In the genomic region with DNA sequence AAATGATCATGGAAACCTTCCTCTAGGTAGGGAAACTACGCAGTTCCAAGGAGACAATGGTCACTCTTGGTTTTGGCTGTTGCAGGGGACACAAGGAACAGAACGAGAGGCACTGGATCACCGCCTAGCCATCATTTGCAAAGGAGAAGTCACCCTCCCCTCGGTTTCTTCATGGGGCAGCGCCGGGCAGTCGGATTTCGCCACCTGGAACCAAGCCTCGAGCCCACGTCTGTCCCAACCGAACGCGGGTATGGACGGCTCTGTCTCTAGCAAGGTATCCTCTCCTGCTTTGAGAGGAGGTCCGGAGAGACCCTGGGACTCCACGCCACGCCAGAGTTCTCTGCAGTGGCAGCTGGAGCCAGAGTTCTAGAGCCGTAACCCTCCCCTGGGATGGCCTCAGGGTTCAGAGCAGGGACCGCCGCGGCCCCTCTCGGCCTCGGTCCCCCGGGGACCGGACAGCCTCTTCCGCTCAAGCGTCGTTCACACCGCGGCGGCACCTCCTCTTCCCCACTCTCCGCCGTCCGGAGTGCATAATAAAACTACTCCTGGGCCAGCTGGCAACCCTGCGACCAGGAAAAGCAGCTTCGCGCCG, we compare ENCODE assay signal across 8 mouse cellular contexts. TPM values are rescaled to one million over a fixed set of nuclear protein-coding genes. Genes with fewer than 3 reads are reported as not detected.
DNase-seq lines count a peak whose midpoint lies in the region; ATAC-seq and TF ChIP-seq lines count a peak whose summit lies in the region.

No protein-coding gene starts in this region.

- peak overlapping the region; percentile 94 for H3K27ac ChIP-seq in layer of hippocampus, adult 2 months
- peak overlapping the region; percentile 94 for H3K27ac ChIP-seq in brown adipose tissue, adult 24 weeks (replicated peaks; ENCODE audit: low read depth, low read length)
- peak overlapping the region; percentile 90 for H3K27ac ChIP-seq in hindbrain, embryonic 14.5 days

- peak in 1 of 2 experiments; percentile 21 for DNase-seq in layer of hippocampus, adult 2 months (ENCODE audit: low spot score in 2 of 2)
- no peak for DNase-seq in layer of hippocampus, adult 9-10 months (ENCODE audit: low spot score)
- DNase-seq in hindbrain, embryonic 14.5 days (ENCODE audit: low spot score): no peak
- DNase-seq in cerebellum, adult 9-11 months: no peak
- no peak for DNase-seq in gastrocnemius, postnatal 14 days
- DNase-seq in adrenal gland, adult 18-20 months (ENCODE audit: low spot score in 2 of 2): no peak

- H3K4me2 ChIP-seq in hindbrain, embryonic 14.5 days (replicated peaks): peak overlapping the region; percentile 82

- ATAC-seq in hindbrain, embryonic 14.5 days (ENCODE audit: low FRiP score): peak; percentile 41

- no peaks in the 10 kb centered on the region for H3K27me3 ChIP-seq in hindbrain, embryonic 14.5 days (ENCODE audit: control insufficient read depth, insufficient read depth, low read length)
- no peaks in the 10 kb centered on the region for H3K27me3 ChIP-seq in megakaryocyte, embryonic 14.5 days (replicated peaks)

- no peaks in the 10 kb centered on the region for H3K9me3 ChIP-seq in hindbrain, embryonic 14.5 days (ENCODE audit: control insufficient read depth, low read length)
- no peaks in the 10 kb centered on the region for H3K9me3 ChIP-seq in megakaryocyte, embryonic 14.5 days

- no peaks in the 10 kb centered on the region; the same call in 1 of the 2 replicates for H3K4me1 ChIP-seq in brown adipose tissue, adult 24 weeks (ENCODE audit: control insufficient read depth, insufficient read depth, insufficient read length, low read length)
- peaks cover 35% of the 10 kb centered on the region for H3K4me1 ChIP-seq in hindbrain, embryonic 14.5 days (replicated peaks; ENCODE audit: control insufficient read depth, insufficient read depth, low read length)
- peaks cover 39% of the 10 kb centered on the region for H3K4me1 ChIP-seq in megakaryocyte, embryonic 14.5 days

- peaks cover 52% of the 10 kb centered on the region for H3K36me3 ChIP-seq in hindbrain, embryonic 14.5 days (replicated peaks; ENCODE audit: control insufficient read depth, insufficient read depth)
- H3K36me3 ChIP-seq in megakaryocyte, embryonic 14.5 days (replicated peaks; ENCODE audit: low read length): peaks cover 59% of the 10 kb centered on the region

- intact Hi-C loops in gastrocnemius, postnatal 14 days (cut with DNase I; ENCODE audit: low total_unique reads): no loop called here

- peak overlapping the region; percentile 94 for H3K9ac ChIP-seq in hindbrain, embryonic 14.5 days

- WGBS in hindbrain, embryonic 14.5 days: under 1% methylated on average over 38 of the region's 38 CpGs

- peak overlapping the region; percentile 82 for H3K4me3 ChIP-seq in layer of hippocampus, adult 2 months
- peak overlapping the region; percentile 83 for H3K4me3 ChIP-seq in brown adipose tissue, adult 24 weeks (ENCODE audit: insufficient read depth, low read depth, low read length)
- peak overlapping the region; percentile 95 for H3K4me3 ChIP-seq in hindbrain, embryonic 14.5 days (replicated peaks; ENCODE audit: low read length)
- peak overlapping the region; percentile 99 for H3K4me3 ChIP-seq in megakaryocyte, embryonic 14.5 days (replicated peaks)

- TF ChIP-seq CTCF in layer of hippocampus, adult 2 months (conservative IDR thresholded peaks at IDR 0.05): no peak

RNA-seq across cellular contexts. Expression of a gene that starts 0.4 kb away (rescaled TPM):
- total RNA-seq in layer of hippocampus, adult 2 months (2021): 100 to 1,000 TPM; 144 TPM
- polyA plus RNA-seq in brown adipose tissue, adult 24 weeks (2012; ENCODE audit: insufficient read depth, insufficient read length, missing spikeins): 45.6 and 46.5 TPM in 2 replicates
- polyA plus RNA-seq in hindbrain, embryonic 14.5 days (2014; fragmentation: Nextera tagmentation; extraction: Ambion mirVana): 120 and 144 TPM in 2 replicates
- polyA plus RNA-seq in megakaryocyte, embryonic 14.5 days (2012; ENCODE audit: insufficient read depth, low replicate concordance): 4.3 and 10.9 TPM in 2 replicates
- 10 to 100 TPM; 35.6 to 37.2 TPM for total RNA-seq in gastrocnemius, postnatal 14 days (2021)
- 10 to 100 TPM; 88.1 to 99.2 TPM for total RNA-seq in adrenal gland, adult 18-20 months (2021)

RNA-seq across cellular contexts. Expression of a gene that starts 0.6 kb away (rescaled TPM):
- 10 to 100 TPM; 43.6 to 44.2 TPM for total RNA-seq in layer of hippocampus, adult 2 months (2021)
- polyA plus RNA-seq in brown adipose tissue, adult 24 weeks (2012; ENCODE audit: insufficient read depth, insufficient read length, missing spikeins): 8.3 and 9.3 TPM in 2 replicates
- polyA plus RNA-seq in hindbrain, embryonic 14.5 days (2014; fragmentation: Nextera tagmentation; extraction: Ambion mirVana): 14.4 and 14.9 TPM in 2 replicates
- polyA plus RNA-seq in megakaryocyte, embryonic 14.5 days (2012; ENCODE audit: insufficient read depth, low replicate concordance): 8.9 and 11.3 TPM in 2 replicates
- 10 to 100 TPM; 21.2 to 25.5 TPM for total RNA-seq in gastrocnemius, postnatal 14 days (2021)
- total RNA-seq in adrenal gland, adult 18-20 months (2021): 10 to 100 TPM; 30.5 to 37.4 TPM

RNA-seq across cellular contexts. Expression of a gene that starts 35.9 kb away (rescaled TPM):
- 100 to 1,000 TPM; 394 to 420 TPM for total RNA-seq in layer of hippocampus, adult 2 months (2021)
- 26.5 and 29.3 TPM in 2 replicates for polyA plus RNA-seq in brown adipose tissue, adult 24 weeks (2012; ENCODE audit: insufficient read depth, insufficient read length, missing spikeins)
- 147 and 154 TPM in 2 replicates for polyA plus RNA-seq in hindbrain, embryonic 14.5 days (2014; fragmentation: Nextera tagmentation; extraction: Ambion mirVana)
- 34.2 and 52.7 TPM in 2 replicates for polyA plus RNA-seq in megakaryocyte, embryonic 14.5 days (2012; ENCODE audit: insufficient read depth, low replicate concordance)
- total RNA-seq in gastrocnemius, postnatal 14 days (2021): 10 to 100 TPM; 11.1 to 11.3 TPM
- 10 to 100 TPM; 20.7 to 28.3 TPM for total RNA-seq in adrenal gland, adult 18-20 months (2021)

RNA-seq across cellular contexts. Expression of a gene that starts 42.2 kb away (rescaled TPM):
- not detected for total RNA-seq in layer of hippocampus, adult 2 months (2021)
- not detected in 2 replicates for polyA plus RNA-seq in brown adipose tissue, adult 24 weeks (2012; ENCODE audit: insufficient read depth, insufficient read length, missing spikeins)
- 4.2 and 4.7 TPM in 2 replicates for polyA plus RNA-seq in hindbrain, embryonic 14.5 days (2014; fragmentation: Nextera tagmentation; extraction: Ambion mirVana)
- not detected in 2 replicates for polyA plus RNA-seq in megakaryocyte, embryonic 14.5 days (2012; ENCODE audit: insufficient read depth, low replicate concordance)
- not detected for total RNA-seq in gastrocnemius, postnatal 14 days (2021)
- not detected for total RNA-seq in adrenal gland, adult 18-20 months (2021)

RNA-seq across cellular contexts. Expression of a gene that starts 51.6 kb away (rescaled TPM):
- not detected for total RNA-seq in layer of hippocampus, adult 2 months (2021)
- polyA plus RNA-seq in brown adipose tissue, adult 24 weeks (2012; ENCODE audit: insufficient read depth, insufficient read length, missing spikeins): not detected in 2 replicates
- not detected in 2 replicates for polyA plus RNA-seq in hindbrain, embryonic 14.5 days (2014; fragmentation: Nextera tagmentation; extraction: Ambion mirVana)
- polyA plus RNA-seq in megakaryocyte, embryonic 14.5 days (2012; ENCODE audit: insufficient read depth, low replicate concordance): not detected in 2 replicates
- not detected for total RNA-seq in gastrocnemius, postnatal 14 days (2021)
- total RNA-seq in adrenal gland, adult 18-20 months (2021): not detected

Comparison
In these comparisons a context has a peak if more than half of its experiments do, and no peak if none do; other contexts are left out.
1. RNA of a gene that starts 35.9 kb away (total RNA-seq): 394 to 420 TPM in layer of hippocampus, adult 2 months; 20.7 to 28.3 TPM in adrenal gland, adult 18-20 months and 11.1 to 11.3 TPM in gastrocnemius, postnatal 14 days; every median in the first group is over 10 times any median in the second.
2. Peak in every context shown above with its lines, with median percentiles within 50 percentile points of each other: H3K27ac ChIP-seq and H3K4me3 ChIP-seq.